Mouse (Mus musculus): ENCODE data around the gene Nlrc4.

DNA sequence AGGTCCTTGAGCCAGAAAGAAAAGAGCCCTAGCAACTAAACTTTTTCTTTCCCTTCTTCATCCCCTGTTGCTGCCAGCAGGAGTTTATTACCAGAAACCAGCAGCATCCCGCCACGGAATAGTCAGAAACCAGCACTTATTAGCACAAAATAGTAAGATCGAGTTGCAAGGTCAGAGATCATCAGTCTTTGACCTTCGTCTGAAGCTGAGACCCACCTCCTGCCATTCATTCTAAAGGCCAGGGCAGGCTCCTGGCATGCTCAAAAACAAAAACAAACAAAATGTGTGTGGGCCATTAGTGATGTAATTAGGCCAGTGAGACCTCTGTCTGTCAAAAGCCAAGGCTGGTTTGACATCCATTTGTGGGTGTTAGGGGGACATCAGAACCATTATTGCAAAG, 40.8 kb downstream of the Nlrc4 start:
- no peak for TF ChIP-seq CTCF (IDR thresholded peaks at IDR 0.05; ENCODE audit: low read depth)
- no peak for TF ChIP-seq EP300 (IDR thresholded peaks at IDR 0.05; ENCODE audit: low read depth)

All from heart, postnatal 0 days (tissue).